Mouse (Mus musculus) stomach, embryonic 15.5 days (tissue): ENCODE measurements around the gene Nudc. TPM values are rescaled to one million over a fixed set of nuclear protein-coding genes. Genes with fewer than 3 reads are reported as not detected.

Source experiments
- ATAC-seq: fragments of 200-750 bp; cut with Nextera tagmentation; 2 replicates; pipeline ENCODE4 v1.8.0; 2017; ENCODE audit warnings: low read depth, moderate number of reproducible peaks, moderate TSS enrichment; ENCODE audit not compliant: insufficient read depth, low FRiP score
- H3K27ac ChIP-seq: fragments of 300-500 bp; sonication (generic); 2 replicates; pipeline ENCODE4 v1.5.1; 2015; ENCODE audit warnings: mild to moderate bottlenecking, inconsistent platforms
- H3K27me3 ChIP-seq: fragments of 300-500 bp; sonication (generic); replicated peaks from 2 replicates; pipeline ENCODE4 v1.6.1; 2015; ENCODE audit warnings: inconsistent platforms
- H3K36me3 ChIP-seq: fragments of 300-500 bp; sonication (generic); 2 replicates; pipeline ENCODE4 v1.6.1; 2015; ENCODE audit warnings: inconsistent platforms
- H3K4me1 ChIP-seq: fragments of 300-500 bp; sonication (generic); 2 replicates; pipeline ENCODE4 v1.6.1; 2015; ENCODE audit warnings: inconsistent platforms
- H3K4me2 ChIP-seq: fragments of 300-500 bp; sonication (generic); 2 replicates; pipeline ENCODE4 v1.6.1; 2015; ENCODE audit warnings: mild to moderate bottlenecking, inconsistent platforms
- H3K4me3 ChIP-seq: fragments of 300-500 bp; sonication (generic); replicated peaks from 2 replicates; pipeline ENCODE4 v1.5.1; 2015; ENCODE audit warnings: inconsistent platforms
- H3K9ac ChIP-seq: fragments of 300-500 bp; sonication (generic); 2 replicates; pipeline ENCODE4 v1.6.1; 2015; ENCODE audit warnings: inconsistent platforms
- H3K9me3 ChIP-seq: fragments of 300-500 bp; sonication (generic); 2 replicates; pipeline ENCODE4 v1.6.1; 2016; ENCODE audit warnings: inconsistent platforms
- WGBS: fragments of 180-500 bp; shearing (Covaris S2); methylation state at CpG from one replicate; pipeline ENCODE4 v1.1.7; 2015; 5-methylcytosine and 5-hydroxymethylcytosine counted together
- polyA plus RNA-seq: library from polyadenylated mRNA; unstranded; fragments of >200 nt; fragmentation: Nextera tagmentation; extraction: Ambion mirVana; gene quantifications from 2 replicates; pipeline ENCODE4 v1.2.1, GENCODE M21; 2015

The Nudc gene
- polyA plus RNA-seq, 1 experiment from 2014 or later = 291 TPM

- WGBS = under 1% methylated on average over 42 of the region's 53 CpGs
- peak; percentile 77 for ATAC-seq
- peaks cover 66% of the 10 kb centered on the region for H3K27me3 ChIP-seq
- peaks cover 17% of the 10 kb centered on the region for H3K4me1 ChIP-seq
- peak within 1 kb of the TSS; percentile 61 for H3K4me3 ChIP-seq
- no peaks in the 10 kb centered on the region for H3K9me3 ChIP-seq
- H3K9ac ChIP-seq = peak within 1 kb of the TSS; percentile 34
- no peak within 1 kb of the TSS for H3K27ac ChIP-seq
- peak within 1 kb of the TSS; percentile 100 for H3K4me2 ChIP-seq
- no peaks in the 10 kb centered on the region for H3K36me3 ChIP-seq
These were observed 47.6 kb downstream of the Nudc start, which contains the start of gene Trnp1 for GRCm38 (mm10) chr4:133498160-133498724. Trnp1 (minus strand) TSS chr4:133498550.

GRCm38 (mm10) chr4:133497461-133498159, 48.2 kb downstream of the Nudc start:
- WGBS = under 1% methylated on average over 70 of the region's 70 CpGs
- no peak for ATAC-seq
- no peaks in the 10 kb centered on the region for H3K9me3 ChIP-seq
- peaks cover 17% of the 10 kb centered on the region for H3K4me1 ChIP-seq
- H3K4me2 ChIP-seq = peak overlapping the region; percentile 100
- peaks cover 66% of the 10 kb centered on the region for H3K27me3 ChIP-seq
- peak overlapping the region; percentile 34 for H3K9ac ChIP-seq
- H3K27ac ChIP-seq = no peak overlapping the region
- H3K36me3 ChIP-seq = no peaks in the 10 kb centered on the region
- peak overlapping the region; percentile 61 for H3K4me3 ChIP-seq

- peaks cover 63% of the 10 kb centered on the region for H3K27me3 ChIP-seq
- no peak overlapping the region for H3K9ac ChIP-seq
- H3K4me3 ChIP-seq = peak overlapping the region; percentile 61; the same call in 1 of the 2 replicates
- peaks cover 18% of the 10 kb centered on the region for H3K4me1 ChIP-seq
- ATAC-seq = no peak
- WGBS = 31% methylated on average over 6 of the region's 6 CpGs
- H3K27ac ChIP-seq = no peak overlapping the region
- H3K4me2 ChIP-seq = peak overlapping the region; percentile 100; the same call in 1 of the 2 replicates
- H3K36me3 ChIP-seq = no peaks in the 10 kb centered on the region
- H3K9me3 ChIP-seq = no peaks in the 10 kb centered on the region
These were observed 48.9 kb downstream of the Nudc start for GRCm38 (mm10) chr4:133496738-133497445.

DNA sequence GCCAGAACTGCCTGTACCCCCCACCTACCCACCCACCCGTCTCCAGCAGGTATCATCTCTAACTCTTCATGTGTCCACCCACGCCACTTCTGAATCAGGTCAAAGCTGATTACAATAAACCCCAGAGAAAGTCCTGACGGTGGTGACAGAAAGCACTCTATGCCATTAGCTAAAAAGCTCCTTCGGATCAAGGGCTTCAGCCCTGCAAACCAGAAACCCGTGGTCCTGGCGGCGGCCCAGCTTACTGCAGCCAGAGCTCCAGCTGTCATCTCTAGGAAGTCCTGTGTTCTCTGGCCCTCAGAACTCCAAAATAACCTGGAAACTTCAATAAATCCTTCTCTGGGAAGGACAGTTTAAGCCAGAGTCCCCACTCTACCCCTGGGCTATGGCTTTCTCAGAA, 50.1 kb downstream of the Nudc start:
- Histone ChIP-seq H3K4me2 (no peak overlapping the region), H3K27me3 (peaks cover 51% of the 10 kb centered on the region)
- 39% methylated on average over 7 of the region's 7 CpGs for WGBS

DNA sequence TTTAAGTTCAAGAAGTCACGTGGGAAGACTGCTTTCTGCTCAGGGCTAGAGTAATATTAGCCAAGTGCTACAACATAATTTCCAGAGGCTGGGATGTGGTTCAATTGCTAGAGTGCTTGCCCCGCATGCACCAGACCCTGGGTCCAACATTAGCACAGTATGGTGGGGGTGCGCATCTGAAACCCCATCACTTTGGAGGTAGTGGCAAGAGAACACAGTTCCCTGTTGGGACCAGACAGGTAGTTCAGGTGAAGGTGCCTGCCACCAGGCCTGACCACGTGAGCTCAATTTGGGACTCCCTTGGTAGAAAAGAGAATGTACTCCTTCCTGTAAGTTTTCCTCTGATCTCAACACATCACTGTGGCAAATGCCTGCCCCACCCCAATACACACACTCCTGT, 50.9 kb downstream of the Nudc start:
- Histone ChIP-seq H3K27me3 (peaks cover 43% of the 10 kb centered on the region), H3K4me2 (no peak overlapping the region), H3K36me3 (no peaks in the 10 kb centered on the region), H3K27ac (no peak overlapping the region), H3K4me3 (no peak overlapping the region), H3K4me1 (peaks cover 25% of the 10 kb centered on the region), H3K9me3 (no peaks in the 10 kb centered on the region), H3K9ac (no peak overlapping the region)
- 69% methylated on average over 4 of the region's 4 CpGs for WGBS
- no peak for ATAC-seq

More for the DNA sequence above, 50.1 kb downstream of the Nudc start:
- Histone ChIP-seq H3K36me3 (no peaks in the 10 kb centered on the region), H3K9me3 (no peaks in the 10 kb centered on the region), H3K4me1 (peaks cover 25% of the 10 kb centered on the region), H3K4me3 (no peak overlapping the region), H3K27ac (no peak overlapping the region), H3K9ac (no peak overlapping the region)
- no peak for ATAC-seq

DNA sequence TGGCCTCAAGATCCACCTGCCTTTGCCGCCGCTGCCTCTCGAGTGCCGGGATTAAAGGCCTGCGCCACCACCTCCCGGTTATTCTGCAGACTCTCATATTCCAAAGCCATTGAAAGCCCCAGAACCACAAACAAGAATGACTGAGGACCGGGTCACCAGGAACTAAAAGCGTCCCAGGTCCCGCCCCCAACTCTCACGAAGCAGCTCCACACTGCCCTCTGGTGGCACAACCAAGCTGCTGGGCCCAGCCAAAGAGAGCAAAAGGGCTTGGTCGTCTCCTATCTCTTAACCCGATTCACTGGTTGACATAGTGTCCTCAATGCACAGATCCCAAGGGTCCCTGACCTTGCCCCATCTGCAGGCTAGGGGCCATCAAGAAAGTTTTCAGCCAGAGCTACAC, 51.4 kb downstream of the Nudc start:
- Histone ChIP-seq H3K9ac (no peak overlapping the region), H3K27ac (peak overlapping the region; percentile 36; the same call in 1 of the 2 replicates), H3K27me3 (peaks cover 39% of the 10 kb centered on the region), H3K36me3 (no peaks in the 10 kb centered on the region), H3K4me1 (peaks cover 29% of the 10 kb centered on the region), H3K4me3 (peak overlapping the region; percentile 36), H3K4me2 (peak overlapping the region; percentile 56), H3K9me3 (no peaks in the 10 kb centered on the region)
- under 1% methylated on average over 12 of the region's 12 CpGs for WGBS
- peak; percentile 38; the same call in 1 of the 2 replicates for ATAC-seq

- ATAC-seq = no peak
- H3K9me3 ChIP-seq = no peaks in the 10 kb centered on the region
- H3K9ac ChIP-seq = no peak overlapping the region
- peak overlapping the region; percentile 36; the same call in 1 of the 2 replicates for H3K27ac ChIP-seq
- peak overlapping the region; percentile 36 for H3K4me3 ChIP-seq
- H3K4me2 ChIP-seq = peak overlapping the region; percentile 56
- H3K36me3 ChIP-seq = no peaks in the 10 kb centered on the region
- 14% methylated on average over 11 of the region's 12 CpGs for WGBS
- H3K27me3 ChIP-seq = peaks cover 33% of the 10 kb centered on the region
- peaks cover 32% of the 10 kb centered on the region for H3K4me1 ChIP-seq
These were observed 51.9 kb downstream of the Nudc start for GRCm38 (mm10) chr4:133493895-133494294.

GRCm38 (mm10) chr4:133491800-133492199, 54.0 kb downstream of the Nudc start:
- ATAC-seq = no peak
- H3K27me3 ChIP-seq = peaks cover 14% of the 10 kb centered on the region
- peaks cover 16% of the 10 kb centered on the region; the same call in 1 of the 2 replicates for H3K4me1 ChIP-seq
- H3K9ac ChIP-seq = no peak overlapping the region
- no peaks in the 10 kb centered on the region for H3K9me3 ChIP-seq
- no peaks in the 10 kb centered on the region for H3K36me3 ChIP-seq
- H3K4me3 ChIP-seq = no peak overlapping the region
- WGBS = 27% methylated on average over 10 of the region's 10 CpGs
- H3K27ac ChIP-seq = no peak overlapping the region
- no peak overlapping the region for H3K4me2 ChIP-seq

DNA sequence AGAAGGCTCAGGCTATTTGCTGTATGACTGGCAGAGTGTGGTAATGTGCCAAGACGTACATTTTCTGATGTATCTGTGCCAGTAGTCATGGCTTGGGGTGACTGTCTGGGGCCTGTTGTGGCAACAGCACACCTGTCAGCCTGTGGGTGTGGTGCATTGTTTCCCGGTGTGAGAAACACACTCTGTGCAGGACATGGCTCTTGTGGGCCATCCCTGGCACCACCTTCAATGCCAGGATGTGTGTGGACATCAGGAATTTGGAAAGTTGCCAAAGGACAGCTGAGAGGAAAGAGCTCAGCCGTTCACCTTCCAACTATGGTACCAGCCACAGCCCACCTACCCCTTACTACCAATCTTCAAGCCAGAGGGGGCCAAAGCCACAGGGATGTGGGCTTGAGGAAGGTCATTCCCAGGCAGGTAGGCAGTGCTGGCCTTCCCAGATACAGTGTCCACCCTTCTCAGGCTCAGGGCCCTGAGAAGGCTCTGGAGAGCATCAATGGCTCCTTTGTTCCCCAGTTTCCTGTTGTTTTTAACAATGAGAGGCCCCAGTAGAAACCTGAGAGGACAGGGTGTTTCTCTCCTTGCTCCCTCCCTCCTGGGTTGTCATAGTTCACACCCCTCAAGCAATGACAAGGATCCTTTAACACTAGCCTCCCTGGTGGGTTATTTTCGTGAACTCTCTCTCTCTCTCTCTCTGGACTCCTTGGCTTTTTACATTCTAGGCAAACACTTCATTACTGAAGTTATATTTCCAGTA, 56.1 kb downstream of the Nudc start:
- Histone ChIP-seq H3K4me2 (no peak overlapping the region), H3K4me3 (no peak overlapping the region), H3K4me1 (peaks cover 16% of the 10 kb centered on the region; the same call in 1 of the 2 replicates), H3K9ac (no peak overlapping the region), H3K27ac (no peak overlapping the region), H3K36me3 (no peaks in the 10 kb centered on the region), H3K9me3 (no peaks in the 10 kb centered on the region), H3K27me3 (0 out of 2 replicates have a peak, but pooled peaks cover 1% of the 10 kb centered on the region)
- ATAC-seq = no peak
- 59% methylated on average over 4 of the region's 4 CpGs for WGBS

- H3K4me2 ChIP-seq = no peak overlapping the region
- peaks cover 22% of the 10 kb centered on the region for H3K4me1 ChIP-seq
- no peaks in the 10 kb centered on the region for H3K27me3 ChIP-seq
- no peaks in the 10 kb centered on the region for H3K36me3 ChIP-seq
- H3K9me3 ChIP-seq = no peaks in the 10 kb centered on the region
- whole genome bisulfite sequencing = 68% methylated on average over 20 of the region's 20 CpGs
- peak overlapping the region; percentile 5; the same call in 1 of the 2 replicates for H3K27ac ChIP-seq
- ATAC-seq = peak; percentile 57; the same call in 1 of the 2 replicates
- no peak overlapping the region for H3K4me3 ChIP-seq
- no peak overlapping the region for H3K9ac ChIP-seq
These were observed 57.0 kb downstream of the Nudc start for GRCm38 (mm10) chr4:133488619-133489392.
